ENCODE assay signal across 8 mouse cellular contexts in genomic region chr10:21991351-21991840, GRCm38 (mm10).
DNase-seq lines count a peak whose midpoint lies in the region; ATAC-seq and TF ChIP-seq lines count a peak whose summit lies in the region.

No protein-coding gene starts in this region.

- no peaks in the 10 kb centered on the region for H3K9me3 ChIP-seq in forebrain, postnatal 0 days (ENCODE audit: low read length)

- peaks cover 5% of the 10 kb centered on the region; the same call in 1 of the 2 replicates for H3K27me3 ChIP-seq in forebrain, postnatal 0 days (ENCODE audit: insufficient read depth, low read length)

- no peak overlapping the region for H3K27ac ChIP-seq in forebrain, postnatal 0 days (ENCODE audit: low read depth, low read length)

- TF ChIP-seq CTCF in forebrain, postnatal 0 days (IDR thresholded peaks at IDR 0.05; ENCODE audit: low read depth) = peak; percentile 76
- TF ChIP-seq CTCF in lung, adult 2 months (IDR thresholded peaks at IDR 0.05; ENCODE audit: insufficient read depth, low read length) = peak; percentile 77

- peak; percentile 55 to 69 for DNase-seq in CD8-positive naive resting alpha-beta T cell, adult 2 months (ENCODE audit: low read depth in 2 of 2, low spot score in 2 of 2)
- peak; percentile 26 for DNase-seq in c-Kit-positive CD71-negative TER-119-negative erythroid progenitor cells, embryonic 14.5 days (ENCODE audit: low read depth)
- DNase-seq in forebrain, postnatal 0 days = peak; percentile 79
- peak; percentile 89 to 90 for DNase-seq in heart, postnatal 36 days
- DNase-seq in layer of hippocampus, adult 8-10 months (ENCODE audit: low spot score in 2 of 2) = peak; percentile 75 to 86
- peak; percentile 88 for DNase-seq in lung, adult 2 months
- peak; percentile 82 for DNase-seq in ovary, postnatal 36 days (ENCODE audit: low spot score)
- DNase-seq in thymus, postnatal 4 days = peak; percentile 87

- TF ChIP-seq POLR2A in lung, adult 2 months (IDR thresholded peaks at IDR 0.05; ENCODE audit: borderline replicate concordance, extremely low read depth, low read depth, low read length) = no peak

- H3K4me2 ChIP-seq in forebrain, postnatal 0 days (ENCODE audit: low read depth) = peak overlapping the region; percentile 99

- H3K4me3 ChIP-seq in forebrain, postnatal 0 days (ENCODE audit: low read depth, low read length) = peak overlapping the region; percentile 4; the same call in 1 of the 2 replicates
- peak overlapping the region; percentile 16 for H3K4me3 ChIP-seq in lung, adult 2 months (replicated peaks; ENCODE audit: extremely low read depth, low read depth, low read length)

- peak; percentile 18; the same call in 1 of the 2 replicates for ATAC-seq in forebrain, postnatal 0 days

- intact Hi-C loops in heart, postnatal 36 days (cut with DNase I) = loop anchor here (1.0 to 5.0 kb wide), 6 partner anchors 39 to 444 kb away; no protein-coding TSS in a partner anchor

- no peak overlapping the region for H3K9ac ChIP-seq in forebrain, postnatal 0 days

- 16% methylated on average over 17 of the region's 17 CpGs for WGBS in forebrain, postnatal 0 days
- WGBS in lung, adult 2 months = 13% methylated on average over 17 of the region's 17 CpGs

- peaks cover 12% of the 10 kb centered on the region; the same call in 1 of the 2 replicates for H3K4me1 ChIP-seq in forebrain, postnatal 0 days (ENCODE audit: insufficient read depth)
- peaks cover 3% of the 10 kb centered on the region; the same call in 1 of the 2 replicates for H3K4me1 ChIP-seq in lung, adult 2 months (ENCODE audit: control insufficient read depth, insufficient read depth, low read length)

- H3K36me3 ChIP-seq in forebrain, postnatal 0 days (ENCODE audit: insufficient read depth) = peaks cover 3% of the 10 kb centered on the region

Comparison
In these comparisons a context has a peak if more than half of its experiments do, and no peak if none do; other contexts are left out.
1. DNase-seq: peak in every context shown above with its lines; median percentile 90 in heart, postnatal 36 days; 88 in lung, adult 2 months; 87 in thymus, postnatal 4 days; 82 in ovary, postnatal 36 days; 80 in layer of hippocampus, adult 8-10 months; 79 in forebrain, postnatal 0 days; 62 in CD8-positive naive resting alpha-beta T cell, adult 2 months; 26 in c-Kit-positive CD71-negative TER-119-negative erythroid progenitor cells, embryonic 14.5 days.